Mouse (Mus musculus) kidney, postnatal 0 days (tissue): ENCODE data around the gene Rbm12. TPM values are rescaled to one million over a fixed set of nuclear protein-coding genes. Genes with fewer than 3 reads are reported as not detected.

Experiments
- ATAC-seq: fragments of 200-750 bp; cut with Nextera tagmentation; replicated peaks from 2 replicates; pipeline ENCODE4 v1.8.0; 2017; ENCODE audit warnings: low read depth, moderate number of reproducible peaks, moderate TSS enrichment, moderate library complexity; ENCODE audit not compliant: low FRiP score
- DNase-seq: peaks from one replicate; pipeline ENCODE4 v3.0.0-alpha.2; 2016; ENCODE audit warnings: low spot score
- H3K27ac ChIP-seq: fragments of 300-500 bp; sonication (generic); 2 replicates; pipeline ENCODE4 v1.5.1; 2014; ENCODE audit warnings: mild to moderate bottlenecking
- H3K27me3 ChIP-seq: fragments of 300-500 bp; sonication (generic); 2 replicates; pipeline ENCODE4 v1.6.1; 2014; ENCODE audit warnings: low read length, mixed read lengths; ENCODE audit not compliant: insufficient read depth
- H3K36me3 ChIP-seq: fragments of 300-500 bp; sonication (generic); 2 replicates; pipeline ENCODE4 v1.6.1; 2014; ENCODE audit warnings: low read length, mixed read lengths; ENCODE audit not compliant: insufficient read depth
- H3K4me1 ChIP-seq: fragments of 300-500 bp; sonication (generic); replicated peaks from 2 replicates; pipeline ENCODE4 v1.6.1; 2014; ENCODE audit warnings: antibody characterized with exemption, low read length, mixed read lengths; ENCODE audit not compliant: insufficient read depth
- H3K4me2 ChIP-seq: fragments of 300-500 bp; sonication (generic); 2 replicates; pipeline ENCODE4 v1.6.1; 2014; ENCODE audit warnings: mild to moderate bottlenecking, low read length, moderate library complexity, mixed read lengths
- H3K4me3 ChIP-seq: fragments of 300-500 bp; sonication (generic); replicated peaks from 2 replicates; pipeline ENCODE4 v1.5.1; 2014; ENCODE audit warnings: low read depth, low read length
- H3K9ac ChIP-seq: fragments of 300-500 bp; sonication (generic); 2 replicates; pipeline ENCODE4 v1.6.1; 2014; ENCODE audit warnings: low read depth, low read length
- H3K9me3 ChIP-seq: fragments of 300-500 bp; sonication (generic); replicated peaks from 2 replicates; pipeline ENCODE4 v1.6.1; 2016; ENCODE audit warnings: low read length, inconsistent platforms, mixed read lengths
- CTCF ChIP-seq: IDR thresholded peaks from 2 replicates; pipeline ENCODE4 v1.5.1; 2016; ENCODE audit warnings: antibody characterized with exemption, low read depth, mild to moderate bottlenecking, moderate library complexity
- WGBS: fragments of 180-500 bp; shearing (Covaris S2); extraction: QIAGEN DNeasy Blood & Tissue Kit; methylation state at CpG from one replicate; pipeline ENCODE4 v1.1.7; 2014; 5-methylcytosine and 5-hydroxymethylcytosine counted together
- polyA plus RNA-seq: library from polyadenylated mRNA; unstranded; fragments of >200 nt; fragmentation: Nextera tagmentation; extraction: Ambion mirVana; gene quantifications from 2 replicates; pipeline ENCODE4 v1.2.1, GENCODE M21; 2015

Rbm12 gene
- polyA plus RNA-seq, 1 experiment from 2014 or later: 17.6 TPM

GRCm38 (mm10) chr2:156052816-156053215 is 59.0 kb downstream of the Rbm12 start, which contains the start of gene Fer1l4:
Gene Fer1l4, minus strand, starts transcription at chr2:156052947.
- H3K27ac ChIP-seq: no peak within 1 kb of the TSS
- no peaks in the 10 kb centered on the region for H3K9me3 ChIP-seq
- H3K4me3 ChIP-seq: no peak within 1 kb of the TSS
- no peak for TF ChIP-seq CTCF
- H3K4me1 ChIP-seq: 0 out of 2 replicates have a peak, but pooled peaks cover 3% of the 10 kb centered on the region
- no peak for DNase-seq
- no peaks in the 10 kb centered on the region for H3K27me3 ChIP-seq
- no peak for ATAC-seq
- 77% methylated on average over 9 of the region's 9 CpGs for WGBS
- H3K9ac ChIP-seq: no peak within 1 kb of the TSS
- H3K36me3 ChIP-seq: no peaks in the 10 kb centered on the region
- H3K4me2 ChIP-seq: no peak within 1 kb of the TSS

- ATAC-seq (no peak), DNase-seq (peak; percentile 40)
- Histone ChIP-seq H3K9ac (no peak overlapping the region), H3K4me1 (0 out of 2 replicates have a peak, but pooled peaks cover 4% of the 10 kb centered on the region), H3K27me3 (no peaks in the 10 kb centered on the region), H3K9me3 (no peaks in the 10 kb centered on the region), H3K36me3 (no peaks in the 10 kb centered on the region), H3K27ac (no peak overlapping the region), H3K4me2 (peak overlapping the region; percentile 52), H3K4me3 (0 out of 2 replicates have a peak overlapping the region, but pooled peaks have one; percentile 17)
- 6% methylated on average over 19 of the region's 19 CpGs for WGBS
- TF ChIP-seq CTCF: no peak
Observed at GRCm38 (mm10) chr2:156047929-156048328, 63.8 kb downstream of the Rbm12 start.

GRCm38 (mm10) chr2:156042903-156043302 is 68.9 kb downstream of the Rbm12 start:
- 81% methylated on average over 8 of the region's 8 CpGs for WGBS

More at GRCm38 (mm10) chr2:156042903-156043302, 68.9 kb downstream of the Rbm12 start:
- Histone ChIP-seq H3K27me3 (no peaks in the 10 kb centered on the region), H3K9me3 (no peaks in the 10 kb centered on the region), H3K27ac (no peak overlapping the region), H3K36me3 (no peaks in the 10 kb centered on the region), H3K4me1 (0 out of 2 replicates have a peak, but pooled peaks cover 2% of the 10 kb centered on the region), H3K4me3 (no peak overlapping the region), H3K4me2 (no peak overlapping the region), H3K9ac (no peak overlapping the region)
- ATAC-seq: no peak
- no peak for TF ChIP-seq CTCF
- no peak for DNase-seq

Other genes starting within 250 kb of the Rbm12 start
- gene Uqcc1, start 181.7 kb downstream of the Rbm12 start, polyA plus RNA-seq: 72.9 and 83.2 TPM in 2 replicates
- gene Gm15557, start 171.2 kb downstream of the Rbm12 start, polyA plus RNA-seq: not detected in 2 replicates
- 0.64 and 0.91 TPM in 2 replicates for gene Gdf5, start 166.6 kb downstream of the Rbm12 start, polyA plus RNA-seq
- 10.1 and 11.0 TPM in 2 replicates for gene Cep250, start 155.5 kb downstream of the Rbm12 start, polyA plus RNA-seq
- 0.68 and 2.5 TPM in 2 replicates for gene 6430550D23Rik, start 104.0 kb downstream of the Rbm12 start, polyA plus RNA-seq
- gene Ergic3, start 103.9 kb downstream of the Rbm12 start, polyA plus RNA-seq: 219 and 231 TPM in 2 replicates
- 0.38 and 0.51 TPM in 2 replicates for gene Fer1l4, start 59.0 kb downstream of the Rbm12 start, polyA plus RNA-seq
- 1.9 and 2.0 TPM in 2 replicates for gene Spag4, start 46.8 kb downstream of the Rbm12 start, polyA plus RNA-seq
- 43.1 and 44.9 TPM in 2 replicates for gene Cpne1, start within 50 bp of the Rbm12 start, polyA plus RNA-seq
- gene Gm28036, start 15.1 kb upstream of the Rbm12 start, polyA plus RNA-seq: 8.0 and 11.9 TPM in 2 replicates
- gene Romo1, start 32.1 kb upstream of the Rbm12 start, polyA plus RNA-seq: 524 and 529 TPM in 2 replicates
- gene Nfs1, start 32.2 kb upstream of the Rbm12 start, polyA plus RNA-seq: 60.5 and 64.0 TPM in 2 replicates
- gene Rbm39, start 68.3 kb upstream of the Rbm12 start, polyA plus RNA-seq: 636 and 701 TPM in 2 replicates
- 63.8 and 68.9 TPM in 2 replicates for gene Phf20, start 84.5 kb upstream of the Rbm12 start, polyA plus RNA-seq
- 14.7 and 16.2 TPM in 2 replicates for gene Cnbd2, start 200.3 kb upstream of the Rbm12 start, polyA plus RNA-seq
- 140 and 181 TPM in 2 replicates for gene Scand1, start 200.7 kb upstream of the Rbm12 start, polyA plus RNA-seq